Mouse (Mus musculus): ENCODE measurements at regions not wholly inside any gene's neighbourhood (a gene's known extent, or its start where the extent isn't known, plus 50 kb on each side); places are given as distances from the start of the nearest gene placed in this dataset.

DNA sequence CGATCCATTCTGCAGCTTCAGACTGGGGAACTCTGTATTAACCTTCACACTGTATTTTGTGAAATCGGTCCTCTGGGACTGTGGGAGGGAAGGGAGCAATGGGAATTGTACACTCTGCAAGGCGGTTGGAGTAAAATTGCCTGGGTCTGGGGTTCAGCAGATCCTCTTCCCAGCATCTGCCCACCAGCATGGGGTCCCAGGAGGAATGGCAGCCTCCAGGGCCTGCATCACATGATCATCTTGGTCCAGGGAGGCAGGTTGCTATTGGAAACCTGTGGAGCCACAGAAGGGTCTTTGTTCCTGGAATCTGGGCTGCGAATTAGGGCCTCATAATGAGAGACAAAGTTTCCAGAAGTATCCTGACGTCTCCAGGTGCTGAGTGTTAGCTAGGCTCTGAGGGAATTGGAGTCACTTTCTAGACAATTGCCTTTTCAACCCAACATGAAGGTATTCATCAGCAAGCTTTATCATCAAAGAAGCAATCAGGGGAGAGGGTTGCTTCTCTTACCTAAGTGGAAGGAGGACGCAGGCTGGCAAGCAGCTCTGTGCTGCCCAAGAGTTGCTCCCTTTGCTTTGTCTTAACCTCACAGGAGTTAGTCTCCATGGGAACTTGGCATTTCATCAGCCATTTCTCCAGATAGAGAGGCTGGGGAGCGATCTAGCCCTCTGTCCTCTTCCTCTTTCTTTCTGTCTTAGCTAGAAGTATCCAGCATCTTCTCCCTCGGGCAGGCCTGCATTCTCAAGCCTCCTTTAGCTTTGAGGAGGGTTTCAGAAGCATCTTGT is 449.7 kb upstream of the Cdh4 start:
- peak; percentile 43 for DNase-seq (ENCODE audit: low read depth, low spot score)

GRCm38 (mm10) chr2:178997921-178998320 is 444.3 kb upstream of the Cdh4 start:
- DNase-seq (ENCODE audit: low read depth, low spot score) = no peak

GRCm38 (mm10) chr2:179000448-179001081 is 441.7 kb upstream of the Cdh4 start:
- DNase-seq (ENCODE audit: low read depth, low spot score) = no peak

DNA sequence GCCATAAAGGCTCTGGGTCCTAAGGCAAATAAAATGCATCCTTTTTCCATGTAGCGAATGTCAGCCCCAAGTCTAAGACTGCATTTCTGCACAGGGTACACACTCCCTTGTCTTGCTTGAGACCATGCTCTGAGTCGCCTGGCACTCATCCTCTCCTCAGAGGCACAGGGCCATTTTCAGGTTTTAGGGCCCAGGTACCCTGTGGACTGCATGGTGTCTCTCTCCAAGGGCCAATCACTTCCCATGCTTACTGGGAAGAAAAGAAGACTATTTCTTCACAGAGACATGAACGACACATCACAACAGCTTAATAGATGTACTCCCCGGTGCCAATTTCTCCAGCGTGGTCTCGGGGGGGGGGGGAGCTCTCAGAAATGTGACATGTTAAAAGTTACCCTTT is 434.5 kb upstream of the Cdh4 start:
- no peak for DNase-seq (ENCODE audit: low read depth, low spot score)

GRCm38 (mm10) chr2:179013891-179014593 is 428.2 kb upstream of the Cdh4 start:
- DNase-seq (ENCODE audit: low read depth, low spot score) = no peak

DNA sequence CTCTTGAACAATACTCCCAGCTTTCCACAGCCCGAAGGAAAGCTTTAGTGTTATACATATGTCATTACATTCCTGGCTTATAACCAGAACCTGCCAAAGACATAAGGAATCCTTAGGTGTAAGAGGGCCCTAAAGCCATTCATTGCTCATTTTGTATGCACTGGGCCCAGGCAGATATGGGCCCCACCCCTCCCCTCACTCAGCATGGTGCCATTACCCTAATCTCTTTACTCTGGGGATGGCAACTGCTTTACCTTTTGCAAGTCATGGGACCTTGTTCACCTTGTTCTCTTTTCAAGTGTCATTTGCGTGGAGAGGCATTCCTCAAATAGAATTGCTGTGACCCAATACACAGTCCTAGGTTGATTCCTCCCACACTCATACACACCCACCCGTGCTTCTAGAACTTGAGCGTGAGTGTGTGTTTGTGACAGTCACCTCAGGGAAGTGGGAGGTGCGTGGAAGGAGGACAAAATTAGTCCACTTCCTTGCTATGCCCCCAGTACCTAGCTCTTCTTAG is 419.5 kb upstream of the Cdh4 start:
- no peak for DNase-seq (ENCODE audit: low read depth, low spot score)

DNA sequence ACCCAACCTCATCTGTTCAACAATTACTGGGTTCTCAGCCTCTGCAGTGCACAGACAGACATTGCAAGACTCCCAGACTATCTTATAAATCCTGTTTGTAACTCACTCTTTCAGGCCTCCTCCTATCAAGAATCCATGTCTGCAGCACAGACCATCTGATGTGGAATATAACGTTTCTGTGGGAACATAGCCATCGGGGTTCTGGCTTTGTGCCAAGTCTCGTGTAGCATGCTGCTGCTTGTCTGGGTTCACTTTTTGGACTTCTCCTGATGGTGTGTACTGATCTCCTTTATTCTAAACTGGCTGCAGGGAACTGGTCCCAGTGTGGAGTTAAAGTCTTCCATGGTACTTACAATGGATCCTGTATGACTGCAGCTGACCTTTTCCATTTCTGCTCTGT is 418.0 kb upstream of the Cdh4 start:
- no peak for DNase-seq (ENCODE audit: low read depth, low spot score)

DNA sequence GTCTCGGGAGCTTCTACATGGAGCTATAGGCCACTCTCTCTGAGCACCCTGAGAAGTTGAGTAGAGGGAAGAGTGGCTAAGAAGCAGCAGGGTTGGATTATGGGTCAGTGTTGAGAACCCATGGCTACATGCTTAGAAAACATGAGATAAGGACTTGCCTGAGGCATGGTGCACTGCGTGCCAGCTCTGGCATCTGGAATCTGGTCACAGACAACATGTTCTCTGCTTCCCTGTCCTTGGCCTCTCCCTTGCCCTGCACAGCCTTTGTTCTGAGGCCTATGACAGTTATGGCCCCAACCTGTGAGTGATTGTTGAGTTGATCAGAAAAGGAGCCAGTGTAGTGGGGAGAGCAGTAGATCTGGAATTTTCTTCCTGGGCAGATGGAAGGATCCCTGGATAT is 409.1 kb upstream of the Cdh4 start:
- DNase-seq (ENCODE audit: low read depth, low spot score) = no peak

- no peak for DNase-seq (ENCODE audit: low read depth, low spot score)
Measured at GRCm38 (mm10) chr2:179035446-179035845, 406.8 kb upstream of the Cdh4 start.

DNA sequence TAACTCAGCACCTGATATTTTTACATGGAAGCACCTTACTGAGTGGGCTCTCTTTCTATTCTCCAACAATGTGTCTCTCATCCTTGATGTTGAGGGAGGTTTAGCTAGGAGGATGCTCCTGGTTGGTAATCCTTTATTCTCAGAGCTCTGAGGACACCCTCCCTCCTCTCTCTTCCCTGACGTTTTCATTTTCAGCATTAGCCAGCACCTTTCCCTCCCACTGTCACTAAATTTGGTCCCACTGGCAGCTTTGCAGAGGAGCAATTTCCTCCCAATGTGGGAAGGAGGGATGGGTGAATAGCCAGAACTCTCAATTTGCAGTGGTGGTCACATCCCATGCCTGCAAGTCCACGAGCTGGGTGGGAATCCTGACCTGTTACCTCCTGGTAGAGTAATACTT is 402.5 kb upstream of the Cdh4 start:
- no peak for DNase-seq (ENCODE audit: low read depth, low spot score)

DNA sequence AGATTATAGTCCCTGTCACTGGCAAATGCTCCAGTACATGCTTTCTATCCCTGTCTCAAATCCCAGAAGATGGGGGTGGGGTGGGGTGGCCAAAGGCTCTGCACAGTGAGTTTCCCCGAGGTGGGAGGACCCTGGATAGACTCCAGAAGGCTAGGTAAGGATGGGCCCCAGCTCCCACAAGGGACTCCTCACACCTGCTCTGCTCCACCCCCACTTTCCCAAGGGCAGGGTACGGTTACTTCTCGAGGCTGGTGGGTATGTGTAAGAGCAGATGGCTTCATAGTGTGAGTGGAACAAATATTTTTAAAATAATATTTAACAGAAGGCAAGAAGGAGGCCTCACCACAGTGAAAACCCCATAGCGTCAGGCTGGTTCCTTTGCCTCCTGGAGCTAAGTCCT is 398.6 kb upstream of the Cdh4 start:
- DNase-seq (ENCODE audit: low read depth, low spot score) = no peak

DNA sequence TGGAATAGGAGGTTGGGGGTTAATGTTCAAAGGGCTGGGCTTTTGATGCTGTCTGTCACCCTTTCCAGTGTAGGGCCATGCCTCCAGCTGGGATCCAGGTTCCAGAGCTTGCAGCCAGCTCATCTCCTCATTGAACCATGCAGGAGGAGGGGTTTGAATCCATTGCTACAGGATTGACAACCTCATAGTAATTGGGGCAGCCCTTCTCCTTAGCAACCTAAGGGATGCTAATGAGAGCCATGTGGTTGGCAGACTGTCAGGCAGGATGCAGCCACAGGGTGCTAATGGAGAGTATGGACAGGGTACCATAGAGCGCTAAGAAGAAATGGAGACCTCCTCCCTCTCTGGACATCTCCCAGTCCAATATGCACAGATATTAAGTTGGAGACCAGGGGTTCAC is 396.9 kb upstream of the Cdh4 start:
- DNase-seq (ENCODE audit: low read depth, low spot score) = peak; percentile 12

- DNase-seq (ENCODE audit: low read depth, low spot score) = no peak
Measured at GRCm38 (mm10) chr2:179054441-179054840, 387.8 kb upstream of the Cdh4 start.

DNA sequence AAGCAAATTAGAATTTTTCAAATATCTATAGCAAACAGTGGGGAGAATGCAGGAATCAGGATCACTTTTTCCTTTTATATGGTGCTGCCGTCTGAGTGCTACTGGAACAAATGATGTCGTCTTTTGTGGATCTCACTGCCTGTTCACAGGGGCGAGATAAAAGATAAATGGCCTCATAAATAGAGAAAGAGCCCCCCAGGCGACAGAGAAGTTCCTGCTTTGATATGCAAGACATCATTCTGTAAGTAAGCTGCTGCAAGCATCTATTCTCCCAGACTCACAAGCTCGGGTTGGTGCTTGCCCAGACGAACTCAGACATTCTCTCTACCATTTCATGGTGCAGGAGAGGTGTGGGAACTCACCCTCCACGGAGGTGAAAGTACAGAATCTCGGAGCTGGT is 377.6 kb upstream of the Cdh4 start:
- no peak for DNase-seq (ENCODE audit: low read depth, low spot score)

DNA sequence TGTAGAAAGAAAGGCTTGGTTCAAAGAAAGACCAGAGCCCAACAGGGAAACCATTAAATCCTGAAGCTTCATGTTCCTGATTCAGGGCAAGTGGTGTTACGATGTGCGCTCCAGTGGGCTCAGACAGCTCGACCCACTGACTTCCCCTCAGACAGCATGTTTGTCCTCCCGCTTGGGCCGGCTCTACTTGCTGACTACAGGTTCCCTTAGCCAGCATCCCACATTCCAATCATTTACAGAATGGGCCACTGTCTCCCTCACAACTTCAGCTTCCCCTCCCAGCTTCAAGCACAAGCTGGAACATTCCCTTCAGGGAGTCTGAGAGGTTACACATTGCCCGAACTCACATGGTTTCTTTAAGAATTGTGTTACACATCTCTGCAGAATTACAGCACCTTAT is 372.7 kb upstream of the Cdh4 start:
- no peak for DNase-seq (ENCODE audit: low read depth, low spot score)

- peak; percentile 51 for DNase-seq (ENCODE audit: low read depth, low spot score)
Measured at GRCm38 (mm10) chr2:179070346-179070745, 371.9 kb upstream of the Cdh4 start.

DNA sequence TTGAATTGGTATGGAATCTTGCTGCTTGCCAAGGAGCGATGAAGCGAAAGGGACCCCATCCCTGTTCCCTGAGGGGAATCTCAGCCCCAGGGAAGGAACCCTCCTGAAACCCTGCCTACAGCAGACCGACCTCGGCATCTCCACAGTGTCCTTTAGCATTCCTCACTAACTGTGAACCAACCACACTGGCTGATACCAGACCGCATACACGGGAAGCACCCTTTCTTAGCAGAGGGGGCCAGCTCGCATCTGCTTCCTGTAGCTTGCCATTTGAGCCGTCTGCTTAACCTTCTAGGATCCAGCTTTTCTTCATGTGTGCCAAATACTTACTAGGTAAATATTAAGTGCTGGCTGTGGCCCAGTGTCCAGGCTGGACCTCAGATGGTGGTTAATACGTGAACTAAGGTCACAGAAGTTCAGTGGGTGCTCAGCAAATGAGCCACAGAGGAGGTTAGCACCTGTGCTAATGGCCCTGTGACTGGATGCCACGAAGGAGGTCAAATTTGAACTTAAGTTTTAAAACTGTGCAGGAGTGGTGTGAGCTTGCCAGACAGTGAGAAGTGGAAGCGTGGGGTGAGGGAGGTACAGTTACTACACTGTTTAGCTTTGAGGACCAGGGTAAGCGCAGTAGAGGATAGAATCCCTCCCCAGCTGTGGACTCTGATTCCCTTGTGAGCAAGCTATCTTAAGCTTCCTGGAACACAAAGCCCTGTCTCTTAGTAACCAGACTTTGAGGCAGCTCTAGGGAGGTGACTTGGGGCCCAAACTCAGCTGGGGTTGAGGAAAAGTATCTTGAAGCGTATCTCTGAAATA is 361.6 kb upstream of the Cdh4 start:
- no peak for DNase-seq (ENCODE audit: low read depth, low spot score)

DNA sequence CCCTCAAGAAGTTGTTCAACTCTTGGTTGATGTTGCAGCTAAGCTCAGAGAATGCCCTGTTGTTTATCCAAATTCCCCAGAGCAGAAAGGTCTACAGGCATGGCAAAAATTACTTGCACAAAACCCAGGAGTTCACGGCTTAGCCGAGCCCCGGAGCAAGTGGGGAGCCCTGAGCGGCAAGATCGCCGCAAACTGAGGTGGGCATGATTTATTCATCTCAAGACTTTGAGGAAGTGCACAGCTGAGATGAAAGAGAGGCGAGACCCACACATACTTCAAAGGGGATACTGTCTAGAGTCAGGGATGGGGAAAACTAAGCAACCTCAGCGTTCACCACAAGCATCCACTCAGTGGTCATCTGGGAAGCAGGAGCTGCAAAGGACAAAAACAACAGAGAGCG is 355.3 kb upstream of the Cdh4 start:
- DNase-seq (ENCODE audit: low read depth, low spot score) = no peak

DNA sequence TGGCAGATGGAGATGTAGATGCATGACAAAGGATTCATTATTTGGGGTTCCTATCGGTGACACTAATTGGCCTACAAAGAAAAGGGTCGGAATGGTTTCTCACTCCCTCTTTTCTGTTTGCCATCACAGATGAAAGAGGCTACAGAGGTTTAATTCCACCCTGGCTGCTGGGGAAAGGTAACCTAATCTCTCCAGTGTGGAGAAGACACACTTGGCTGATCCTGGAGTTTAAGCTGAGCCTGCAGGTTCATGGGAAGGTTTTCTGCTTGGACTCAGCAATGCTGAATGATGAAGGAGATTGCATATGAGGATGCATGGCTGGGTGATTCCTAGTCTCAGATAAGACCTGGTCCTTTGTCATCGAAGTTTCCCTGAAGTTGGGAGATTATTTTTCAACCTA is 350.8 kb upstream of the Cdh4 start:
- no peak for DNase-seq (ENCODE audit: low read depth, low spot score)

DNA sequence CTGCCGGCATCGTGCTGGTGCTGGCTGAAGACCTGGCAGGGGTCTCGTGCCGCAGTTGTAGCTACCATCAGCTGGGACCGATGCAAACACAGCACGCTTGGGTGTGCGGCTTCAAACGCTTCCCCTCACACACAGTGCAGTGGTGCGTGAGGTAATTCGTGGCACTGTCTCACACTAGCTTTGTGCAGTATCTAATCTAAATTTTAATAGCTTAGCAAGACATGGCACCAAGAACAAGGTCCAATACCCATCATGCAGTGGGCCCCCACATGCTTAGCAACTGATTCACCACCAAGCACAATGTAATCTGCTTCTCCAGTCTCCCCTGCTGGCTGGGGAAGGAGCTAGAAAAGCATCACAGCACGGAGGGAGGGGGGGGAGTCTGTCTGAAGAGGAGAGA is 348.2 kb upstream of the Cdh4 start:
- DNase-seq (ENCODE audit: low read depth, low spot score) = no peak

GRCm38 (mm10) chr2:179095981-179096380 is 346.2 kb upstream of the Cdh4 start:
- DNase-seq (ENCODE audit: low read depth, low spot score) = no peak

DNA sequence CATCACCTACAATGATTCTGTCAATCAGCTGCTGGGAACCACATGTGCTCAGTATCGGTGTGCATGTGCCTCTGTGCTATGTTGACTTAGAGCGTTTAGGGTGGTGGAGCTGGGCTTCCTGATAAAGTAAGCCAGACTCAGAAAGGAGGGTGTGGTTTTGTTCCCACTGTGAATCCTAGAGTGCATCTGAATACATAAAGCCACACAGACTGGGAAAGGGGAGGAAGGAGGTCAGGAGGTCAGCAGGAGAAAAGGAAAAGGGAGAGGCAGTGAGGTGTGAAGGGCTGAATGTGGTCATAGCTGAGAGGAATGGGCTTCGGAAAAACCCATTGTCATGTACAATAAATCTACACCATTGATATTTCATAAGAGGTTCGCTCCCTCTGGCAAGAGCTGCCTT is 345.4 kb upstream of the Cdh4 start:
- DNase-seq (ENCODE audit: low read depth, low spot score) = no peak
